Mouse (Mus musculus): ENCODE measurements around the gene Nin.

Nin gene

GRCm38 (mm10) chr12:70126626-70127025, 13.1 kb upstream of the Nin start:
- ATAC-seq (ENCODE audit: insufficient number of reproducible peaks, low FRiP score, low TSS enrichment) = no peak

- no peak for ATAC-seq (ENCODE audit: insufficient number of reproducible peaks, low FRiP score, low TSS enrichment)
These were observed 6.0 kb upstream of the Nin start for GRCm38 (mm10) chr12:70119552-70119951.

GRCm38 (mm10) chr12:70118721-70119345, 5.3 kb upstream of the Nin start:
- peak; percentile 80 for ATAC-seq (ENCODE audit: insufficient number of reproducible peaks, low FRiP score, low TSS enrichment)

GRCm38 (mm10) chr12:70117146-70117545, 3.6 kb upstream of the Nin start:
- no peak for ATAC-seq (ENCODE audit: insufficient number of reproducible peaks, low FRiP score, low TSS enrichment)

GRCm38 (mm10) chr12:70112090-70112383, 1.5 kb downstream of the Nin start:
- no peak for ATAC-seq (ENCODE audit: insufficient number of reproducible peaks, low FRiP score, low TSS enrichment)

- ATAC-seq (ENCODE audit: insufficient number of reproducible peaks, low FRiP score, low TSS enrichment) = peak; percentile 58
These were observed 2.0 kb downstream of the Nin start for GRCm38 (mm10) chr12:70111367-70112089.

- no peak for ATAC-seq (ENCODE audit: insufficient number of reproducible peaks, low FRiP score, low TSS enrichment)
These were observed 2.5 kb downstream of the Nin start for GRCm38 (mm10) chr12:70111117-70111366.

GRCm38 (mm10) chr12:70110375-70111116, 3.0 kb downstream of the Nin start:
- ATAC-seq (ENCODE audit: insufficient number of reproducible peaks, low FRiP score, low TSS enrichment) = no peak

GRCm38 (mm10) chr12:70109921-70110320, 3.6 kb downstream of the Nin start:
- ATAC-seq (ENCODE audit: insufficient number of reproducible peaks, low FRiP score, low TSS enrichment) = no peak

- ATAC-seq (ENCODE audit: insufficient number of reproducible peaks, low FRiP score, low TSS enrichment) = no peak
These were observed 5.4 kb downstream of the Nin start for GRCm38 (mm10) chr12:70108104-70108503.

GRCm38 (mm10) chr12:70106508-70106907, 7.0 kb downstream of the Nin start:
- ATAC-seq (ENCODE audit: insufficient number of reproducible peaks, low FRiP score, low TSS enrichment) = no peak

- no peak for ATAC-seq (ENCODE audit: insufficient number of reproducible peaks, low FRiP score, low TSS enrichment)
These were observed 7.6 kb downstream of the Nin start for GRCm38 (mm10) chr12:70105885-70106284.

GRCm38 (mm10) chr12:70104776-70105420, 8.6 kb downstream of the Nin start:
- no peak for ATAC-seq (ENCODE audit: insufficient number of reproducible peaks, low FRiP score, low TSS enrichment)

GRCm38 (mm10) chr12:70104199-70104598, 9.3 kb downstream of the Nin start:
- no peak for ATAC-seq (ENCODE audit: insufficient number of reproducible peaks, low FRiP score, low TSS enrichment)

- no peak for ATAC-seq (ENCODE audit: insufficient number of reproducible peaks, low FRiP score, low TSS enrichment)
These were observed 10.3 kb downstream of the Nin start for GRCm38 (mm10) chr12:70103257-70103656.

GRCm38 (mm10) chr12:70102426-70102825, 11.1 kb downstream of the Nin start:
- no peak for ATAC-seq (ENCODE audit: insufficient number of reproducible peaks, low FRiP score, low TSS enrichment)

- ATAC-seq (ENCODE audit: insufficient number of reproducible peaks, low FRiP score, low TSS enrichment) = no peak
These were observed 11.7 kb downstream of the Nin start for GRCm38 (mm10) chr12:70101823-70102222.

- ATAC-seq (ENCODE audit: insufficient number of reproducible peaks, low FRiP score, low TSS enrichment) = no peak
These were observed 15.6 kb downstream of the Nin start for GRCm38 (mm10) chr12:70097901-70098300.

- no peak for ATAC-seq (ENCODE audit: insufficient number of reproducible peaks, low FRiP score, low TSS enrichment)
These were observed 16.2 kb downstream of the Nin start for GRCm38 (mm10) chr12:70097316-70097715.

- no peak for ATAC-seq (ENCODE audit: insufficient number of reproducible peaks, low FRiP score, low TSS enrichment)
These were observed 20.1 kb downstream of the Nin start for GRCm38 (mm10) chr12:70093266-70093893.

GRCm38 (mm10) chr12:70088297-70088696, 25.2 kb downstream of the Nin start:
- ATAC-seq (ENCODE audit: insufficient number of reproducible peaks, low FRiP score, low TSS enrichment) = no peak
